Mouse (Mus musculus): ENCODE results near the gene Brinp2.

The Brinp2 gene

DNA sequence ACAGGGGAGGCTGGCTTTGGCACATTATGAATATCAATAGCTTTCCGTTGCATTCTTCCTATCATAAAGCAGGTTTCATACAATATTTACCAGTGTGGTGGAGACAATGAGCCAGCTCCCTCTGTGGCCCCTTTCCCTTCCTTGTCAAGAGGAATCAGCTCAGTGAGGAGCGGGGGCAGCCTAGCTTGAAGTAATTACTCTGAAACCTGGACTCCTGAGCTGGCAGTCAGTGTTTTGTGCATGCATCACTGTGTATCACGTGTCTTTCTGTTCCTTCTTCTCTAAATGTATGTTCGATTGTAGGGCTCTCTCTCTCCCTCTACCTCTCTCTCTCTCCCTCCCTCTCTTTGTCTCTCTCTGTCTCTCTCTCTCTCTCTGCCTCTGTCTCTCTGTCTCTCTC, 135.1 kb downstream of the Brinp2 start:
- DNase-seq (ENCODE audit: low read depth, low spot score): no peak

DNA sequence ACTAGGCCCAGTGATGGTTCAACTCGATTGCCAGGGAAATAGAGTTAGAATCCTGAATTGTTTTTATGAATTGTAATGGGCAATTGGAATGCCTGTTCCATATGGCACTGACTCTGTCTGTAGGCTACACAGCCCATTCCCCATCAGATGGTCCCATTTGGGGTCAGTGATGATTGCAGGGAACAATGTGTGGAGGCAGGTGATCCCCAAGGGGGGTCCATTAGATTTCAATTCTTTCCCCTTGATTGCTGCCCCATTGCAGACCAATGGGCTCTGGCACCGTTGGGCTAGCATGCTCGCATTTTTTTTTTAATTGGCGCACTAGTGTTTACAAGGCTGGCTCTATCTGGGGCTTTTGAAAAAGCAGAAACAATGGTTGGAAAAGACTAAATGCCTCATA, 136.0 kb downstream of the Brinp2 start:
- DNase-seq (ENCODE audit: low read depth, low spot score): no peak

DNA sequence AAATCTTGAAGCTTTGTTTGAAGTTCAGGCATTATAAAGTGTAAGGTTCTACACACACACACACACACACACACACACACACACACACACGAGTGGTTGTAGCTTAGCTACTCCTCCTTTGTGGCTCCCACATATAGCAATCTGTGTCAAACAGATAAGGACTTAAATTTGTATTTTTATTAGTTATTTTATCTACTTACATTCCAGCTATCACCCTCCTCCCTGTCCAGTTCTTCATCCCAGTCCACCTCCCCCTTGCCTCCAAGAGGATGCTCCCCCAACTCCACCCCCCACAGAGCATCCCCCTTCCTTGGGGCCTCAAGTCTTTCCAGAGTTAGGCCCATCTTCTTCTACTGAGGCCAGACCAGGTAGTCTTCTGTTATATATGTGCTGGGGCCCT, 137.4 kb downstream of the Brinp2 start:
- DNase-seq (ENCODE audit: low read depth, low spot score): no peak

DNA sequence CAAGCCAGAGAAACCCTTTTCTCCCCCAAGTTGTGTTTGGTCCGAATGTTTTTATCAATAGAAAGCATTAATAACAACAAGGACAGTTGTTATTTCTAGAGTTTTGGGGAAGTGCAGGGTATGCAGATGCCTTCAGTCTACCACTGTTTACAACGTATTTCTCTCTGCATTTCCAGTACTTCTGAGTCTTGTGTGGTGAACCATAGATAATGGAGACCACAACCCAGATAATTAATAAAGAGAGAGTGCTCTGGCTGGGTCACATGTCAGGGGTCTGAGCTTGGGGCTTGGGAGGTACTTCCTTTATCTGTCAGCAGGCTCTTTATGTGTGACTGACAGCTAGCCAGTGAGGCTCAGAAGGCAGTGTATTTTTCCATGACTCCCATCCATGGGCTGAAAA, 137.8 kb downstream of the Brinp2 start:
- DNase-seq (ENCODE audit: low read depth, low spot score): no peak

- DNase-seq (ENCODE audit: low read depth, low spot score): no peak
Observed at GRCm38 (mm10) chr1:158215581-158215980, 140.5 kb downstream of the Brinp2 start.

GRCm38 (mm10) chr1:158214743-158215142, 141.4 kb downstream of the Brinp2 start:
- no peak for DNase-seq (ENCODE audit: low read depth, low spot score)

- no peak for DNase-seq (ENCODE audit: low read depth, low spot score)
Observed at GRCm38 (mm10) chr1:158213736-158214135, 142.4 kb downstream of the Brinp2 start.

DNA sequence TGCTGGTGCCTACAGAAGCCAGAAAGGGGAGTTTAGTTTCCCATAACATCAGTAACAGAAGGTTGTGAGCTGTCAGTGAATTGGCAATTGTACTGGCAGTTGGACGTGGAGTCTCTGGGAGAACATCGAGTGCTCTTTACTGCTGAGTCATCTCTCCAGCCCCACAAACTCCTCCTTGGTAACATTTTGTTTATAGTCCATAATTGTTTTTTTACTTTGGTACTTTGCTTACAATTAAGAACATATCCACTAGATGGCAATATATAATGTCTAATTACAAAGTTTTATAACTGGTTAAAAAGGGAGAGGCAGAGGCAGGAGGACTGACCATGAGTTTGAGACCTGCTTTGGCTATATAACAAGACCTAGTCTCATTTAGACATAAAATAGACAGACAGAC, 148.5 kb downstream of the Brinp2 start:
- DNase-seq (ENCODE audit: low read depth, low spot score): no peak

DNA sequence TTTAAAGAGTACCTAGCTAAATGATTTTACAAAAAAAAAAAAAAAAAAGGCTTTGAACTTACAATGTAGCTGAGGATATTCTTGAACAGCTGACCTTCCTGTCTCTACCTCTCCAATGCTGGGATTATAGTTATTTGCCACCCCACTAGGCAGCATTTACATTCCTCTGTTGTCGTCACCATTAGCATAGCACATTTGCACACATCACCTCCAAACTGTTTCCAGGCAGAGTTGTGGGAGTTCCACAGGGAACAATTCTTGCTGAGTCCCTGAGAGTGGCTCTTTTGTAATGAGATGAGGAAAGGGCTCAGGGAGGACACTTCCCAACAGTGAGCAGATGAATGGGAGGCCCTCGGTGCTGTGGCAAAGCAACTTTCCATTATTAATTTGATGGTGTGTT, 153.2 kb downstream of the Brinp2 start:
- no peak for DNase-seq (ENCODE audit: low read depth, low spot score)
